Mouse (Mus musculus) cerebellum, adult 11 months (tissue): Measurements from ENCODE around the gene Inmt.
A peak's percentile ranks its signal among the peaks of the same experiment; 100 is the strongest.
"Not testable (repeated sequence)": the region's sequence is repeated elsewhere in the genome, so short reads cannot be mapped to it uniquely, and the experiment has no call there.

Source experiments
- DNase-seq: peaks from one replicate; pipeline ENCODE4 v3.0.0; 2022

Inmt gene

GRCm38 (mm10) chr6:55174741-55175181 is at the start of gene Inmt:
Gene Inmt (minus strand): TSS chr6:55175043.
- no peak for DNase-seq

- DNase-seq, result no peak
Observed at GRCm38 (mm10) chr6:55223986-55224385, 49.1 kb upstream of the Inmt start.

- no peak for DNase-seq
Observed at GRCm38 (mm10) chr6:55218232-55218631, 43.4 kb upstream of the Inmt start.

GRCm38 (mm10) chr6:55214541-55214940 is 39.7 kb upstream of the Inmt start:
- no peak for DNase-seq

GRCm38 (mm10) chr6:55210423-55211365 is 35.9 kb upstream of the Inmt start:
- DNase-seq, result no peak

- DNase-seq, result no peak
Observed at GRCm38 (mm10) chr6:55207786-55208185, 32.9 kb upstream of the Inmt start.

GRCm38 (mm10) chr6:55203931-55204330 is 29.1 kb upstream of the Inmt start:
- no peak for DNase-seq

GRCm38 (mm10) chr6:55202913-55203910 is 28.4 kb upstream of the Inmt start, which contains the start of gene Mindy4:
Gene Mindy4 (plus strand): TSS chr6:55203383.
- DNase-seq, result peak; percentile 83

GRCm38 (mm10) chr6:55199047-55199446 is 24.2 kb upstream of the Inmt start:
- DNase-seq, result no peak

- no peak for DNase-seq
Observed at GRCm38 (mm10) chr6:55193171-55193570, 18.3 kb upstream of the Inmt start.

- DNase-seq, result no peak
Observed at GRCm38 (mm10) chr6:55191537-55191936, 16.7 kb upstream of the Inmt start.

GRCm38 (mm10) chr6:55189406-55189805 is 14.6 kb upstream of the Inmt start:
- DNase-seq, result no peak

GRCm38 (mm10) chr6:55187827-55188226 is 13.0 kb upstream of the Inmt start:
- not testable (repeated sequence) for DNase-seq

- DNase-seq, result no peak
Observed at GRCm38 (mm10) chr6:55182655-55183430, 8.0 kb upstream of the Inmt start.

GRCm38 (mm10) chr6:55179560-55179959 is 4.7 kb upstream of the Inmt start:
- DNase-seq, result no peak

- no peak for DNase-seq
Observed at GRCm38 (mm10) chr6:55177060-55177732, 2.4 kb upstream of the Inmt start.

GRCm38 (mm10) chr6:55175892-55176291 is 1.0 kb upstream of the Inmt start:
- DNase-seq, result no peak

- DNase-seq, result no peak
Observed at GRCm38 (mm10) chr6:55175456-55175855, 613 bp upstream of the Inmt start.

- no peak for DNase-seq
Observed at GRCm38 (mm10) chr6:55173941-55174349, 898 bp downstream of the Inmt start.

- no peak for DNase-seq
Observed at GRCm38 (mm10) chr6:55173171-55173570, 1.7 kb downstream of the Inmt start.

- DNase-seq, result no peak
Observed at GRCm38 (mm10) chr6:55171638-55172037, 3.2 kb downstream of the Inmt start.

- DNase-seq, result no peak
Observed at GRCm38 (mm10) chr6:55169818-55170217, 5.0 kb downstream of the Inmt start.
